Mouse (Mus musculus): ENCODE measurements around the gene Slc12a3.

DNA sequence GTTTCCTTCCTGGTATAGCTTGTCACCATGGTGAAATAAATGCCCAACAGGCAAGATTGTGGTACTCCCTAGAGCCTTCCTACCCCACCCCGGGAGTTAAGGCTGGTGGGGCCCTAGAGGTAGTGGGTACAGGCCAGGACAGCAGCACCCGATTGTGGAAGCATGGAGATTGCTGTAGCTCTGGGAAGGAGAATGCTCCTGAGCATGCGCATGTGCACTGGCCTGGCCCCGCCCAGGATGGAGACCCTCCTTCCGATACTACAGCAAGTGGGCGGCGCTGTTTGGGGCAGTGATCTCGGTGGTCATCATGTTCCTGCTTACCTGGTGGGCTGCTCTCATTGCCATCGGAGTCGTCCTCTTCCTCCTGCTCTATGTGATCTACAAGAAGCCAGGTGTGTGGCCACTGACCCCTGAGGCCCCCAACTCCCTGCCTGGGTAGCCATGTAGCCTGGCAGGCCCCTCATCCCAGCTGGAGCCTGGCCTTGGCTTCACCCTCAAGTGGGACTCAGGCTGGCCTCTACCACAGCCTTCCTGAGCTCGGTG lies 14.8 kb downstream of the Slc12a3 start:
- no peak for TF ChIP-seq CTCF (IDR thresholded peaks at IDR 0.05; ENCODE audit: control insufficient read depth, insufficient read depth, insufficient replicate concordance, low read depth, low read length)
- TF ChIP-seq POLR2A (IDR thresholded peaks at IDR 0.05; ENCODE audit: control insufficient read depth, low read depth, low read length): no peak

All from testis, adult 2 months (tissue).